ENCODE assay signal across 8 mouse cellular contexts in genomic region chr11:61761584-61762407, GRCm38 (mm10). TPM values are rescaled to one million over a fixed set of nuclear protein-coding genes. Genes with fewer than 3 reads are reported as not detected.
DNase-seq lines count a peak whose midpoint lies in the region; ATAC-seq lines count a peak whose summit lies in the region.

TSS of gene Prpsap2 (minus strand) at chr11:61762088.

- 1% methylated on average over 50 of the region's 51 CpGs for WGBS in hindbrain, embryonic 11.5 days

- H3K4me3 ChIP-seq in hindbrain, embryonic 11.5 days (ENCODE audit: low read depth, low read length): peak within 1 kb of the TSS; percentile 38

- peak within 1 kb of the TSS; percentile 43 for H3K4me2 ChIP-seq in hindbrain, embryonic 11.5 days (replicated peaks; ENCODE audit: low read depth, low read length)

- peak within 1 kb of the TSS; percentile 58; the same call in 1 of the 2 replicates for H3K27ac ChIP-seq in hindbrain, embryonic 11.5 days (ENCODE audit: low read depth, low read length)

- H3K9ac ChIP-seq in hindbrain, embryonic 11.5 days (ENCODE audit: low read depth, low read length): peak within 1 kb of the TSS; percentile 49

- no peaks in the 10 kb centered on the region for H3K27me3 ChIP-seq in hindbrain, embryonic 11.5 days (ENCODE audit: control insufficient read depth, insufficient read depth, low read length)

- ATAC-seq in hindbrain, embryonic 11.5 days (ENCODE audit: low FRiP score): peak; percentile 95

- DNase-seq in Muller cell, postnatal 12 days (ENCODE audit: inconsistent ontology term): peak; percentile 100
- peak; percentile 99 for DNase-seq in cerebellum, adult 9-11 months
- peak; percentile 94 to 98 for DNase-seq in frontal cortex, adult 2 months (ENCODE audit: extremely low spot score in 1 of 2, low spot score in 1 of 2)
- DNase-seq in hindbrain, embryonic 11.5 days (ENCODE audit: low spot score): peak; percentile 100
- DNase-seq in layer of hippocampus, postnatal 10 days (ENCODE audit: low spot score in 2 of 2): peak; percentile 99 to 100
- DNase-seq in lung, postnatal 10 days: peak; percentile 100
- DNase-seq in ovary, postnatal 36 days (ENCODE audit: low spot score): peak; percentile 99
- peak; percentile 100 for DNase-seq in thymus, postnatal 25 days

- no peaks in the 10 kb centered on the region for H3K9me3 ChIP-seq in hindbrain, embryonic 11.5 days (ENCODE audit: control insufficient read depth, low read length)

- no peaks in the 10 kb centered on the region for H3K4me1 ChIP-seq in hindbrain, embryonic 11.5 days (replicated peaks; ENCODE audit: control insufficient read depth, insufficient read depth, low read length)

- H3K36me3 ChIP-seq in hindbrain, embryonic 11.5 days (ENCODE audit: control insufficient read depth, insufficient read depth, low read length): no peaks in the 10 kb centered on the region

RNA-seq across cellular contexts. Expression of gene Prpsap2, which starts in this region (rescaled TPM):
- 40.1 and 44.6 TPM in 2 replicates for polyA plus RNA-seq in frontal cortex, adult 2 months (2012; rRNA removed)
- 42.3 and 44.9 TPM in 2 replicates for polyA plus RNA-seq in hindbrain, embryonic 11.5 days (2014; fragmentation: Nextera tagmentation; extraction: Ambion mirVana)
- 10 to 100 TPM; 38.3 to 41.0 TPM for total RNA-seq in layer of hippocampus, postnatal 10 days (2021)

Comparison
In these comparisons a context has a peak if more than half of its experiments do, and no peak if none do; other contexts are left out.
1. Peak in every context shown above with its lines: DNase-seq, ATAC-seq, H3K4me3 ChIP-seq and H3K27ac ChIP-seq.